Mouse (Mus musculus) granulocyte monocyte progenitor cell, adult 5-6 weeks (primary cell): Measurements from ENCODE around the gene Sdk2. TPM values are rescaled to one million over a fixed set of nuclear protein-coding genes. Genes with fewer than 3 reads are reported as not detected.

Source experiments
- ATAC-seq: replicated peaks from 2 replicates; pipeline ENCODE4 v1.8.0; 2016; ENCODE audit warnings: mild to moderate bottlenecking, moderate TSS enrichment, inconsistent platforms; ENCODE audit not compliant: poor library complexity, severe bottlenecking
- total RNA-seq, 2 experiments: library from RNA; stranded (forward) in 1 of 2; stranded (reverse) in 1 of 2; fragments of 200-712, 200-1000 nt in 1 of 2; fragments of >200 nt in 1 of 2; fragmentation: Nextera tagmentation in 1 of 2; gene quantifications; 2 replicates each; pipeline ENCODE4 v1.2.3; 2014 to 2017

Gene Sdk2
- total RNA-seq, 2 experiments from 2014 or later = not detected

DNA sequence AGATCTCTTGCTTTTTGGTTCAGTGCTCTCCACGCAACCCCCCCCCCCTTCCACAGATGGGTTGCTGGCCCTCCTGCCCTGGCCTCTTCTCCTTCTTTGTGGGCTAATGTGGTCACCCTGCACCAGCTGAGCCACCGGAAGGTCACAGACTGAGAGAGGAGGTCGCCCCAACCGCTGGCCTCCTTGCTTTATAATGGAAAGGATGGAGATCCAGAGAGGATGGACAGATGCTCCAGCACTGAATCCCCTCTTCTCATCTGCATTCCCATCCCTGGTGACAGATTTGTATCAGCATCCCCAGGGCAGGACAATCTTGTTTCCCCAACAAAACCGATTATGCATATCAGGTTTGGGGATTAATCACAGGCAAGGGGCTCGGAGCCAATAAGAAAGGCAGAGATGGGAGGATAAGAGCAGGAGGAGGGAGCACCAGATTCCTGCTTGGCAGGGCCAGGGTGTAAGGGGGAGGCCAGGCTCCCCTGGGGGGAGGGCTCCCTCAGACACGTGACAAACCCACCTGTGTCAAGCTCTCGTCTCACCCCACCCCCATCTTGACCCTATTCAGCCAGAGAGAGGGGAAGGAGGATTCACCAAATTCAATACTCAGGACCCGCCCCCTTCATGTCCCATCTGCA, 124.6 kb downstream of the Sdk2 start:
- ATAC-seq = no peak

DNA sequence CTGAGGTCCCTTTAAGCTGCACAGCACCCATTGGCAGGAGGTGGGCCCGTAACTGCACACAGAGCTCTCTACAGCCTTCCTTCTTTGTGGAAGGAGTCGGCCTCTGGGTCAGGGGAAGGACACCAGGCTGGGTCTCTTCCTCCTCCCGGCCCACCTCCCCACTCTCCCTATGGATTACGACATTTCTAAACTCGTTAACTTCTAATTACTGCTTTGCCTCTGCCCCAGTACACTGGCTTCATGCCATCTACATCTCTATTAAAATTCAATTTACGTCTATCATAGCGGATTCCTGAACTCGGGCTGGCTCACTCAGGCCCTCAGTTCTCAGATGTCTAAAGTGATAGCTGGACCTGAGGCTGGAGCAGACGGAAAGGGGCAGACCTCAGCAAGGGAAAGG, 133.2 kb downstream of the Sdk2 start:
- ATAC-seq = no peak

DNA sequence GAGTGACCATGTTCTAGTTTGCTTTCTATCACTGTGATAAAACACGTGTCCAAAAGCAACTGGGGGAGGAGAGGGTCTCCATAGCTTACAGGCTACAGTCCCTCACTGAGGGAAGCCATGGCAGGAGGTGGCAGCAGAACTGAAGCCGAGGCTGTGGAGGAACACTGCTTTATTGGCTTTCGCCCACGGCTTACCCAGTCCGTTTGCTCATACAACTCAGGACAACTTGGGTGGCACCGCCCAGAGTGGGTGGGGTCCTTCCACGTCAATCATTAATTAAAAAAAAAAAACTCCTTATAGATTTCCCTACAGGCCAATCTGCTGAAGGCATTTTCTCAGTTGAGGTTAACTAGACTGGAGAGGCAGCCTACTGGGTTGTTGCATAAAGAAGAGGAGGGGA, 133.9 kb downstream of the Sdk2 start:
- ATAC-seq = no peak

DNA sequence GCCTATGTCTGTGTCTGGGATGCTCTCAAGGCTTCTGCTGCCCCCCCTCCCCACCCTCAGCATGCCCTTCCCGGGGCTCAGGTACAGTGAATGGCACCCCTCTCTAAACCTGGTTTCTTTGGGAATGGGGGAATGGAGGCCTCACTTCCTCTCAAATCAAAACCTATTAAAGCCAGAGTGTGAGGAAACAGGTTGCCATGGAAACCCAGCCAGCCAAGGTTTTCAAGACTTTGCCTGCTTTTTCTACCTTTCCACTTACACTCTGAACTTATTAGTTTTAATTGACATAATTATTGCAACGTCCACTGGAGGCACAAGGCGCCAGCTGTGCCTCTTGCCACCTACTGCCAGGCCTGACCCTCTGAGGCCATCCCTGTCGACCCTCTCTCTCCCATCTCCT, 135.1 kb downstream of the Sdk2 start:
- no peak for ATAC-seq

DNA sequence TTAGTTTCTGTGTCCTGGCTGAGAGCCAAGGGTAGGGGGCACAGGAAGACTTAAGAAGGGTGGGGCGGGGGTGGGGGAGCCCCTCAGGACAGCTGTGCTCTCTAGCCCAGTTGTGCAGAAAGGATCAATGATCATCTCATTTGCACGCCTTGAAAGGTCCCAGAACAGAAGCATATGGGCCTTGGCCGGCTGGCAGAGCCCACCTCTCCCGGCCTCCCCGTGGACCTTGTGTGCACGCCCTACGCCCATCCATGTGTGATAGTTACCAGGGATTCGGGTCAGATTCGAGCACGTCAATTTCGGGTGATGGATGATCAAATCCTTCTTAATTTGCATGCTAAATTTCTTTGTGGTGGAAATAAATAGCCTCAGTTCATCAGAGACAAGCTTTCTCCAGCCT, 136.7 kb downstream of the Sdk2 start:
- no peak for ATAC-seq

DNA sequence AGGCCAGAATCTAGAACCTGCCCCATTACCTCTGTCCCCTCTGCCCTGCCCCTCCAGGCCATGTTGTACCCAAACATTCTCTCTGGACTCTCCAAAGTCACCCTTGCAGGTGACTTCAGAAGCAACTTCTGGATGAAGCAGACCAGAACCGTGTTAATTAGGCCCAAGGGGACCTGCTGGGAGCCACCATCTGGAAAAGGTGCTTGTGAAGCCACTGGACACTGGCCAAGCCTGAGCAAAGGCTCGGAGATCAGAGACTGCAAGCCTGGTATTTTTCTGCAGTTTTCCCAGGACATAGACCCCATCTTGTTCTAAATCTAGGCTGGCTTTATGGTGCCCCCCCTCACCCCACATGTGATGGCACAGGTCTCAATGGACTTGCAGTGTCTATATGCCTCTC, 138.0 kb downstream of the Sdk2 start:
- ATAC-seq = no peak

DNA sequence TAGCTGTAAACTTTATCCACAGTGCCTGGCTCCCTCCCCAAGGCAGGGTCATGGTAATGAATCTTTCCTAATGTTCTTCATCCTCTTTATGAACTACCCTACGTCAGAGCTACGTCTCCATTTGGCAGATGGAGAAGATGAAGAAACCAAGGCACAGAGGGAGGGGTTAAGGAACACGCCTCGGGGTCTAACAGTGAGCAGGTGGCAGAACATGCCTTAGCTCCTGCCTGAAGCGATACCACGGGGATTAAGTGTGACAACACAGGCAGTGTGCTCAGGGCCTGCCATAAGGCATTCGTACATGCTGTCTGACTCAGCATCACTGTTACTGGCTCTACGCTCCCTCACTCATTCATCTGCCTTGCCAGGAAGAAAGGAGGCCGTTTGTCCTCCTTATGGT, 138.6 kb downstream of the Sdk2 start:
- no peak for ATAC-seq

DNA sequence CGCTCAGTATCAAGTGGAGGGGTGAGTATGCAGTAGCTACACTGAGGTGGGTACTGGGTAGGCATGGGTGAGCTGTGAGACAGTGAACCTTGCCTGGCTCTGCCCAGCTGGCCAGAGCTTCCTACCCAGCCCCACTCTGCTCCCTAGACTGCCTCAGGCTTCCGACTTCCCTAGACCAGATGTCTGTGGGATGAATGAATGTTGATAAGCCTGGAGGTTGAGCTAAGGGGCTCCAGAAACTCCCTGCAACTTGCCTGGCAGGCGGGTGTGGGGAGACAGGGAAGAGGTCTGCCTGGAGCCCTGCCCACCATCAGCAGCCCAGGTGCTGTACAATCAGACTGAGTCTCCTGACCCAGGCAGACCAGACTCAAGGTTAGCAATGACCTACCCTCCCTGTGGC, 139.0 kb downstream of the Sdk2 start:
- no peak for ATAC-seq

DNA sequence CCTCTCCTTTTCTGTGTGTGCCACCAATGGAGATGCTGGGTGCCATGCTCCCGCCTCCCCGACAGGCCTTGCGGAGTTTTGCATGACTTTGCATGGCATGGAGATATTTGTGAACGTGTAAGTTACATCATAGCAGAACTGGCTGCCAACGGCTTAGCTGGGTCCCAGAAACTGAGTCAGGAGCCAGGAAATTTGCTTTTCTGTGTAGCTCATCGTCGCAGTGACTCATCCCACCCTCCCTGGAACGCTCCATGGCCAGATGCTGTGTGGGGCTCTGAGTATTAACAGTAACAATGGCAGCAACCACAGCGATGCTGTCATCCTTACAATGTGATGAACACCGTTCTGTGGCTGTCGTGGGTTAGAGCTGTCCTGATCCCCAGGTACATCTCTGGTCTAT, 139.6 kb downstream of the Sdk2 start:
- no peak for ATAC-seq

DNA sequence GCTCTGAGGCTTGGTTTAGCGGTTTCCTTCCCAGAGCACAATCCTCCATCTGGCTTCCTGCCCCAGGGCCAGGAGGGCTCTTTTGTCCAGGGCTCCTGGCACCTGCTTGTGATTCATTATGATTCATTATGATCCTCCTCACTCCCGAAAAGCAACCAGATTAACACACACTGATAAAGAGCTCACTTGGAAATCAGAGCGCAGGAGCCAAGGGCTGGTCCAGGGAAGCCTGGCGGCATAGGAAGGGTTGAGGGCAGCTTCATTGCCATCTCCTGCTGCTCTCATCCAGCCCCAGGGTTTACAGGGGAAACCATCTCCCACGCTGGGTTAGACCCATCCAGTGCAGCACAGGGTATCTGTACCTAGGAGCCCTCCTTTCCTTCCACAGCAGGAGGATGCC, 143.7 kb downstream of the Sdk2 start:
- ATAC-seq = no peak

DNA sequence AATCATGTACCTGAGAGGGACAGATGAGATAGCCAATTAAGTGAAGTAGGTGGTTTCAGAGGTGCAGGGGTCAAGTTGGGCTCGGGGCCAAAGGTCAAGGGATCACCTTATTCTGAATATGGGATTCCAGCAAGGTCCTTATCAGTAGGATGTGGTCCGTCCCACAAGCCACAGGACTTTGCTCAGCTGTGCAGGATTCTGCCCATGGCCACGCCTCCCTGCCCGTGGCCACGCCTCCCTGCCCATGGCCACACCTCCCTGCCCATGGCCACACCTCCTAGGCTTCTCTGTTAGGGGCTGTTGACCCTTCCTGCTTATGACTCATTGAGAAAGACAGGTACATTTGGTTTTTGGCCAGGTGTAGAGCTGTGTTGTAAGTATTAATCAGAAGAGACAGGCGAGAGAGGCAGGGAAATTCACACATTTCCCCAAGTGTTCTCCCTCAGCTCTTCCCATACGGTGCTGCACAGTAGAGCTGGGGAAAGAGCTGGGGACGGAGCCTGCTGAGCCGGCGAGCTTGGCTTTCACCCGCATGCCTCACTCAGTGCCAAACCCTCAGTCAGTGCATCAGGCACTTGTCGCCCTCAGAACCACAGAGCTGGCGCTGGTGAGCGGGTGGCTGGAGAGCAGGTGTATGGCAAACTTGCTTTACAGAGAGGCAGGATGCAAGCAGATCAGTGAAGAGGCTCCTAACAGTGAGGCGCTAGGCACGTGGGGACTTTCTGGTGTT, 163.6 kb downstream of the Sdk2 start:
- ATAC-seq = no peak

DNA sequence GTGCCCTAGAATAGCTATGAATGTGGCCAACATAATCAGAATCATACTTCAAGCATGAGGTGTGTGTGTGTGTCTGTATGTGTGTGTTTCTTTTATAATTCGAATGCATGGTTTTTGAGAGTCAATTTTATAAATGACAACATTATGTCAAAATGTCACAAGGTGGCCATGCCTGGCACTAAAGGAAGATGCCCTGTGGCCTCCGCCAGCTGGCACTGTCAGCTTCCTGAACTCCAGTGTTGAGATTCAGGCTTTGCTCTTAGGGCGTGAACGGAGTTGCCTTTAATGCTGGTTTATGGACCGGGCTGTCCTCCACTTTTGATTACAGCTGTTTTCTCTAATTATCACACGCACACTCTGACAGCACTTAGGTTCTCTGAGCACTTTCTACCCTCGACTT, 164.9 kb downstream of the Sdk2 start:
- ATAC-seq = no peak

DNA sequence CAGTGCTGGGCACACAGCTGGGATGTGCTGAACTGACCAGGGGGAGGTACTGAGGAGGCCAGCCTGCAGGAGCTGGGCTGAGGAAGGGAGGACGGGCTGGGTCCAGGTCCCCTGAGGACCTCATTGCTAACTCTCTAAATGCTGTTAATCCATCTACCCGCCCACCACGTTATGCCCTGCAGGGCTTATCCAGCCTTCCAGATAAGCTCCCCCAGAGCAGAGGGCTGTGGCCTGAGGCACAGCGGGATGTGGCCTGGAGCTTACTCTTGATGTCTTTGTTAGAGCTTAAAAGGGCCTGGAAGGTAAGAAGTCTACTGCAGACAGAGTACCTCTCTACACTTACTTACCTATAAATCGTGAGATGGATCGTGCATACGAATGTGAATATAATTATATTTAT, 168.2 kb downstream of the Sdk2 start:
- no peak for ATAC-seq

DNA sequence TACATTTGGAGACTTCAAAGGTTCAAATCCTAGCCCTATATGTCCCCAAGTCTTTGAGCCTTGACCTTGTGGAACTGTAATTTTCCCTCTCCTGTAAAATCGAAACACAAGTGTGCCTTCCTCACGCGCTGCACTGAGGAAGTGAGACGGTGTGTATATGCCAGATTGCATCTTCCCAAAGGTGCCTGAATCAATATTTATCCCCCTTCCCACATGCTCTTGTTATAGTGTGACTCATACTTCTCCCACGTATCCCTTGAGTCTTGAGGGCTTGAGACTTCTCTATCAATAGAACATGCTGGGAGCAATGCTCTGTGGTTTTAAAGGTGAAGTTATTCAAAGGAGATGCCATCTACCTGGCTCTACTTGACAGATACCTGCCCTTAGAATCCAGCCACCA, 170.8 kb downstream of the Sdk2 start:
- no peak for ATAC-seq

DNA sequence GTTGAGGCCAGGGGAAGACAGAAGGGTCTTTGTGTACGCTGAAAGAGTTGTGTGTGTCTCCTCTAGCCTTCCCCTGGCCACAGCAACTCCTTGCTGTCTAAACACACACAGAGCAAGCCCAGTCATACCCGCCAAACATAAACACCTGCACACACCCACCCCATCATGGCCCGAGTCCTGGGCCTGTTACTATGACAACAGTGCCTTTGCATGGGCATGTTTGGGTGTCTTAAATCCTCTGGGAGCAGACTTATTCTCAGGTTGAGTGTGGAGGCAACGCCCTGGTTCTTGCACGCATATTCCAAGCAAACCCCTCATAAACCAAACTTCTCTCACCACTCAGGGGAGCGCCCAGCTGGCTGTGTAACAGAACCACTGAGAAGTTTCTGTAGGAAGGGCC, 173.9 kb downstream of the Sdk2 start:
- no peak for ATAC-seq

DNA sequence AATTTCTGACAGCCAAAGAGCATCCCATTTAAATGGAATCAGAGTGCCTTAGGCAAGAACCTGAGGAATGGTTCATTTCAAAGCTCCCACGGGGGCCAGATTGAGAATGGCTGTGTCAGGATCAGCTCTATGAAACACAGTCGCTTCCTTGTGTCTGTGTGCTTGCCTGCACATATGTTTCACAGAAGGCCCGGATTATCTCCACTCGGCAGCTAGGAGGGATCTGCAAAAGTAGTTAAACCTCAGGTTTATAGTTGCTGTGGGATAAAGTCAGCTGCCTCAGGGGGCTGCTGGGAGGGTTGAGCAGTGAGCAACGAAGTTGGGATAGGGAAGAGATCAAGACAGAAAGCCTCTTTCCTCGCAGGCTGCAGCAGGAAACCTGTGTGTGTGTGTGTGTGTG, 174.8 kb downstream of the Sdk2 start:
- no peak for ATAC-seq

DNA sequence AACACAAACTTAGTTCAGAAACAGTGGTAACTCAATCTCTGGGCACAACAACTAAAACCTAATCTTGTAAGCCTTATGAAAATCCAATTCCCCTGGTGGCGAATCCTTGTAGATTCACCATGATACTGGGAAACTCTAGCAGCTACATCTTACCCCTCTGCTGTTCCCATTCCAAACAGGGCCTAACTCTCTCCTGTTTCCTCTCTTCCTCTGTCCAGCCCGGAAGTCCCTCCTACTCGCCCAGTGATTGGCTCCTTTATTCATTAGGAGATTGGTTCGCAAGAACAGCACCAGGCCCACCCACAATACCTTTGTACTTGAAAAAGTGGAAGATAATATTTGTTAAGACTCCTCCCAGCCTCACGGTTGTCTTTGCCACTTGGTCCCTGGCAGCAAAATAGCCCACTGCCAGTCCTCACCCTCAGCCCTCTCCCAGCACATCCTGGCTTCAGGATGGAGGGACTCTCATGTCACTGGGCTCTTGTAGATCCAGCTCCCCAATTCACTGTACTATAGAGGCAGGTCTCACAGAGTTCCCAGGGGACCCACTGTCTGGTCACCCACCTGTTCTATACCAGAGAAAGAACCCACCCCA, 178.6 kb downstream of the Sdk2 start:
- no peak for ATAC-seq

DNA sequence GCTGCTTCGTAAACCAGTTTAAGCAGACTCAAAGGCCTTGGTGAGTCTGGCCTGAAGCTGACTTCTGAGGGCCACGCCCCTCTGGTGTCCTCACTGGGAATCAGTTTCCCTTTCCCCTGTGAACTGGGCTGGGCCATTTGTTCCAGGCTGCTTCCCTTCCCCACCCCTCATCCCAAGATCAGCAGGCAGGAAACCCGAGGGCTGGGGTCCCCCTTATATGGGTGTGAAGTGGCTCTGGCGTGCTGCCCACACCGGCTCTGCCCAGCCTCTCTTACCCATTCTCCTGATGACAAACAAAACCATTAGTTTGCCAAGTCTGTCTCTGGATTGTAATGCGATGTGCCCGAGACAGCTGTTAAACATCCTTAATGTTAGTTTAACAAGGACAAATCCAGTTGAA, 180.5 kb downstream of the Sdk2 start:
- ATAC-seq = no peak

DNA sequence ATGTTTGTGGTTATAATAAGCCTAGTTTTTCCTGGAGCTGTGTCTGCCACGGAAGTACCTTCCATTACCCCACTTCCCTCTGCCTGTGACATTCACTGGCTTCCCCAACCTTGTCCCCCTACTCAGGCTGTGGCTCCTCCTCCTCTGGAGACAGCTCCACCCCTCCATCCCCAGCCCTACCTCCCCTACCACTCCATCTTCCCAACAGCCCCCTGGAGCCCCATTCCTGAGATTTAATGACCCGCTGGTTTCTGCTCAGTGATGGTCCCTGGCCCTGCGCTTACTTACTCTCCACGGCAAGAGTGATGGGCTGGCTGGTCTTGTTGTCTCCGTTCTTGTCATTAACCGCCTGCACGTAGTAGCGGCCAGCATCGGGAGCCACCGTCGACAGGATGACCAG, 181.9 kb downstream of the Sdk2 start:
- no peak for ATAC-seq

DNA sequence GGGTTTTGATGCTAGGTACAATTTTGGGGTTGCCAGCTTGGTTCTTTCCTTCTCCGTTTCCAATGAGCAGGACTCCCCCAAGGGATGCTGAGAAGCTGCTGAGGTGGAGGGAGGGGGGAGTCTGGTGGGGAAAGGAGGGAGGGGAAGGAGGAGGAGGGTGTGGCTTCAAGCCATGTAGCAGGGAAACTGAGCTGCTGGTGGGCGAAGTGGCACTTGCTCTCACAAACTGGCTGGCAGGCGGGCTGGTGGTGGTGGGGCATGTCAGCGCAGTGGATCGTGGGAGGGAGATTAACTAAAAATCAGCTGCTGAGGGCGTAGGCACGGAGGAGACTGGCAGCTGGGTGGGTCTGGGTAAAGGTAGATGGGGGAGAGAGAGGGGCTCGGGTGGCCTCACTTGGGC, 183.8 kb downstream of the Sdk2 start:
- no peak for ATAC-seq

DNA sequence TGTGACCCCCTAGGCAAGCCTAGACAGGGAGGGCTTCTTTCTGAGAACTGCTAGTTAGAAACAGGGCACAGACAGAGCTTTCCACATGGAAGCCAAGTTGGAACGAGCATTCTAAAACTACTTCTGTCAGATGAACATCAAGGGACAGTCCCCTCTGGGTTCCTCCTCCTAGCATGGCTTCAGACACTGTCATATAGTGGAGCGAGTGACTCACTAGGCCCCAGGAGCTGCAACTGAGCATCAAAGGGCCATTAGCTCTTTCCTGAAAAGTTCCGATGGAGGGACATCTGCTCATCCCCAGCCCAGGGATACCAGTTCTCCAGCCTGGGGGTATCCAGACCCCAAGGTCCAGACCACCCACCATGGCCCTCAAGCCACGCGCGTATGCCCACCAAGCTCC, 185.0 kb downstream of the Sdk2 start:
- no peak for ATAC-seq

DNA sequence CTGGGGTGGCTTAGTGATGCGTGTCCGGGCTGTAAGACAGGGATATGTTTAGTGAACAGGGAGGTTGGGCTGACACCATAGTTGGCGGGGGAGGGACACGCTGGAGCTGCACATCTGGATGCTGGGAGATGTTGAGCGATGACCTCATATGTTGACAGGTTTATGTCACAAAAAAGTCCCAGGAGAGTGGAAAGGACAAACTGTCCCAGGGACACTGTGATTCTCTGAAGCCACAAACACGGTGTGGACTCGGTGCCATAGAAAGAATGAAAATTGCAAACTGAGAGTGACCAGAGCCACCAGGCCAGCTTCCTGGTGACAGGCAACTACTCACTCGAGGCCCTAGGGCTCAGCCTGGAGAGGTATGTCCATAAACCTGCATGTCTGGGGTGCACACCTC, 199.8 kb downstream of the Sdk2 start:
- no peak for ATAC-seq
